Mouse (Mus musculus): Measurements from ENCODE around the gene Spata48. TPM values are rescaled to one million over a fixed set of nuclear protein-coding genes. Genes with fewer than 3 reads are reported as not detected.

Gene Spata48
- polyA plus RNA-seq, 1 experiment = not detected

DNA sequence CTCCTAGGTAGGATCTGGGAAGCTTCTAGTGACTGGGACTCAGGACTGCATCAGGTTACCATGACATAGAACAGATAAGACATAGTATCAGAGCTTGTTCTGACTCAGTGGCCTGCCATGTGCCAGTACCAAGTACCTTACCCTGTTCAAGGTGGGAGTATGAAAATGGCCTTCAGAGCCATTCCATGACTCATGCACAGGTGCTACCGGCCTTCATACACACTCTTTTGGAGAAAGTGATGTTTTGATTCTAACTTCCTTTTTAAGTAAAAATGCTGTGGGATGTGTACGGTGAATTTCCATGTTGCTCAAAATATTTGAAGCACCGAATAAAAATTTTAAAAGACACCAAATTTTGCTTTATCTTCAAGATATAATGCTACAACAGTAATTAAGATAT, 84.1 kb downstream of the Spata48 start:
- Histone ChIP-seq H3K36me3 (ENCODE audit: control insufficient read depth, insufficient read depth) (no peaks in the 10 kb centered on the region), H3ac (ENCODE audit: control insufficient read depth, insufficient read length, low read depth) (no peak overlapping the region), H3K27me3 (ENCODE audit: control insufficient read depth, insufficient read depth, insufficient read length) (no peaks in the 10 kb centered on the region), H3K4me3 (ENCODE audit: insufficient read depth, poor library complexity, severe bottlenecking) (no peak overlapping the region), H3K79me3 (ENCODE audit: low read depth) (no peaks in the 10 kb centered on the region), H3K79me2 (ENCODE audit: control insufficient read depth, insufficient read depth) (no peaks in the 10 kb centered on the region)
- no peak for TF ChIP-seq USF1 (IDR thresholded peaks at IDR 0.05; ENCODE audit: low read depth)
- TF ChIP-seq FOSL1 (IDR thresholded peaks at IDR 0.05; ENCODE audit: insufficient read depth, low read length, poor library complexity, severe bottlenecking) = no peak
- TF ChIP-seq MYOD1 (IDR thresholded peaks at IDR 0.05; ENCODE audit: control insufficient read depth, insufficient read length, low read depth) = no peak
- TF ChIP-seq MAX (IDR thresholded peaks at IDR 0.05) = no peak
- TF ChIP-seq CTCF (IDR thresholded peaks at IDR 0.05; ENCODE audit: control insufficient read depth, insufficient read depth, insufficient read length) = no peak
- TF ChIP-seq MYOG (IDR thresholded peaks at IDR 0.05; ENCODE audit: control insufficient read depth, extremely low read depth, insufficient read length) = no peak

DNA sequence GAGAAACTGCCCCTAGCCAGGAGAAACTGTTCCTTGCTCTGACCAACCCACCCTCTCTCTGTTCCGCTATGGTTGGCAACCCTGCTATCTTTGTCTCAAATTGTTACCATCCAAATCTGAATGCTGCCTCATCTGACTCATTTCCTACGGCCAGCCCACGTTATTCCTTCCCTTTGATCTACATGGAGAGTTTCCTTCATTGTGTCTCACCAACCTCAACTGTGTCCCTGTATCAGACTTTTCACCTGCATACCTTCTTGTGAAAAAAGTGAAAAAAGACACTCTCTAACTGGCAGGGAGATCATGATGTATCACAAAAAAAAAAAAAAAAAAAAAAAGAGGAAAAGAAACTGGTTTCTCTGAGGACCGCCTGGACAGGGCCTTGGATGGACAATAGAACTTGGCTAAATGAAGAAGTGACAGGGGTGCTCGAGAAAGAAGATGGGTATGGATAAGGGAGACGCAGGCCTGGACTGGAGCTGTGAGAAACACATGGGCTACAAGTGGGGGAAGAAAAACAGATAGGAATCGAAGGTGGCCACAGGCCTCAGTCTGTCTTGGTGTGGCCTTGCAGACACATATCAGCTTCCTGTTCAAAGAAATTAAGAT, 85.1 kb downstream of the Spata48 start:
- no peaks in the 10 kb centered on the region for H3K27me3 ChIP-seq (ENCODE audit: control insufficient read depth, insufficient read depth, insufficient read length)
- H3K79me3 ChIP-seq (ENCODE audit: low read depth) = no peaks in the 10 kb centered on the region
- H3K36me3 ChIP-seq (ENCODE audit: control insufficient read depth, insufficient read depth) = no peaks in the 10 kb centered on the region
- no peaks in the 10 kb centered on the region for H3K79me2 ChIP-seq (ENCODE audit: control insufficient read depth, insufficient read depth)
- no peak for TF ChIP-seq USF1 (IDR thresholded peaks at IDR 0.05; ENCODE audit: low read depth)
- TF ChIP-seq MYOG (IDR thresholded peaks at IDR 0.05; ENCODE audit: control insufficient read depth, extremely low read depth, insufficient read length) = no peak
- no peak for TF ChIP-seq MYOD1 (IDR thresholded peaks at IDR 0.05; ENCODE audit: control insufficient read depth, insufficient read length, low read depth)
- no peak for TF ChIP-seq FOSL1 (IDR thresholded peaks at IDR 0.05; ENCODE audit: insufficient read depth, low read length, poor library complexity, severe bottlenecking)
- no peak for TF ChIP-seq MAX (IDR thresholded peaks at IDR 0.05)
- no peak for TF ChIP-seq CEBPB (IDR thresholded peaks at IDR 0.05; ENCODE audit: low read depth)
- no peak for TF ChIP-seq CTCF (IDR thresholded peaks at IDR 0.05; ENCODE audit: control insufficient read depth, insufficient read depth, insufficient read length)
- no peak overlapping the region for H3ac ChIP-seq (ENCODE audit: control insufficient read depth, insufficient read length, low read depth)
- no peak overlapping the region for H3K4me3 ChIP-seq (ENCODE audit: insufficient read depth, poor library complexity, severe bottlenecking)

DNA sequence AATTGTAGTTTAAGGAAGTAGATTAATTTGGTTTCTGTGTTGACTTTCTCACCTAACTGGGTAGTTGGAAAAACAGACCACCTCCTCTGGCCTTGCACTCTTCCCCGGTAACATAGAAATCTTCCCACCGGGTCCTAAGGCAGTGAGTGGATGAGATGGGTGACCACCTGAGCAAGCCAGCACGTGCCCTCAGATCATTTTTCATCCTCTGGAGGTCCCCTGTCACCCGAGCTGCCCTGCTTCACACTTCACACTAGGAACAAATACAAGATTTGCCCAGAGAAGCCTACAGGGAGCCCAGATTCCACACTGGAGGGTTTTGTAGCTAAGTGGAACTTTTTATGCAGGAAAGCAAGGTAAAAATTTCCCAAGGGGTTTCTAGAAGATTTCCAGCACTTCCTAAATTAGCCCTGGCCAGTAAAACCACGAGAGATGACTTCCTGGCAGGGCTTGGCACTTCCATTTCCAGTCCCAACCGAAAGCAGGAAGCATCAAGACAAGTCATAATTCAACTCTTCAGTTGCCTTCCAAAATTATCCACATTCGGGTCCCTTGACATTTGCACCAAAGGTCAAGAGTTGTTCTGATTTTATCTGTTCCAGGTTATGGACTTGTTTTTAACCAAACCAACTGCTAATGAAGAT, 85.8 kb downstream of the Spata48 start:
- TF ChIP-seq CTCF (IDR thresholded peaks at IDR 0.05; ENCODE audit: control insufficient read depth, insufficient read depth, insufficient read length) = no peak
- no peak for TF ChIP-seq FOSL1 (IDR thresholded peaks at IDR 0.05; ENCODE audit: insufficient read depth, low read length, poor library complexity, severe bottlenecking)
- TF ChIP-seq MAX (IDR thresholded peaks at IDR 0.05) = no peak
- no peak for TF ChIP-seq CEBPB (IDR thresholded peaks at IDR 0.05; ENCODE audit: low read depth)
- TF ChIP-seq MYOG (IDR thresholded peaks at IDR 0.05; ENCODE audit: control insufficient read depth, extremely low read depth, insufficient read length) = no peak
- TF ChIP-seq MYOD1 (IDR thresholded peaks at IDR 0.05; ENCODE audit: control insufficient read depth, insufficient read length, low read depth) = no peak
- no peak for TF ChIP-seq USF1 (IDR thresholded peaks at IDR 0.05; ENCODE audit: low read depth)
- Histone ChIP-seq H3K36me3 (ENCODE audit: control insufficient read depth, insufficient read depth) (no peaks in the 10 kb centered on the region), H3K4me3 (ENCODE audit: insufficient read depth, poor library complexity, severe bottlenecking) (no peak overlapping the region), H3ac (ENCODE audit: control insufficient read depth, insufficient read length, low read depth) (no peak overlapping the region), H3K79me3 (ENCODE audit: low read depth) (no peaks in the 10 kb centered on the region), H3K79me2 (ENCODE audit: control insufficient read depth, insufficient read depth) (no peaks in the 10 kb centered on the region), H3K27me3 (ENCODE audit: control insufficient read depth, insufficient read depth, insufficient read length) (no peaks in the 10 kb centered on the region)

DNA sequence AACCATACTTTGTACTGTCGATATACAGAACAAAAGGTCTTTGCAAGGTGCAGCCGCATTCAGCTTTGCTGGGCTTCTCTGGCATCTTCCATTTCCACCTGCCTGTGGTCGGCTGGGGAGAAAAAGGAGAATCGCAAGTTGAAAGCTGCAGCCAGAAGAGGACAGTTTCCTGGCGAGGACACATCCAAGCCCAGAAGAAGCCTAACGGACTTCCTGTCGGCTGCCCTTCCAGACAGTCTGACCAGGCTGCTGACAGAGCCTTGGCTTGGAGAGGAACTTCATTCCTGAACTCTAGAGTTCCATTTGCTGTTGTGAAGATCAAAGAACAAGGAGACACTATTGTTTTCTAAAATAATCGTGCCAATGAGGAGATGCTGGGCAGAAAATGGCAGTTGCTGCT, 93.7 kb downstream of the Spata48 start:
- Histone ChIP-seq H3K79me2 (ENCODE audit: control insufficient read depth, insufficient read depth) (no peaks in the 10 kb centered on the region), H3K4me3 (ENCODE audit: insufficient read depth, poor library complexity, severe bottlenecking) (no peak overlapping the region), H3K27me3 (ENCODE audit: control insufficient read depth, insufficient read depth, insufficient read length) (no peaks in the 10 kb centered on the region), H3ac (ENCODE audit: control insufficient read depth, insufficient read length, low read depth) (no peak overlapping the region), H3K79me3 (ENCODE audit: low read depth) (no peaks in the 10 kb centered on the region), H3K36me3 (ENCODE audit: control insufficient read depth, insufficient read depth) (no peaks in the 10 kb centered on the region)
- TF ChIP-seq MAX (IDR thresholded peaks at IDR 0.05) = no peak
- TF ChIP-seq CEBPB (IDR thresholded peaks at IDR 0.05; ENCODE audit: low read depth) = no peak
- no peak for TF ChIP-seq CTCF (IDR thresholded peaks at IDR 0.05; ENCODE audit: control insufficient read depth, insufficient read depth, insufficient read length)
- TF ChIP-seq USF1 (IDR thresholded peaks at IDR 0.05; ENCODE audit: low read depth) = no peak
- TF ChIP-seq MYOG (IDR thresholded peaks at IDR 0.05; ENCODE audit: control insufficient read depth, extremely low read depth, insufficient read length) = no peak
- no peak for TF ChIP-seq MYOD1 (IDR thresholded peaks at IDR 0.05; ENCODE audit: control insufficient read depth, insufficient read length, low read depth)
- no peak for TF ChIP-seq FOSL1 (IDR thresholded peaks at IDR 0.05; ENCODE audit: insufficient read depth, low read length, poor library complexity, severe bottlenecking)

- Histone ChIP-seq H3K36me3 (ENCODE audit: control insufficient read depth, insufficient read depth) (no peaks in the 10 kb centered on the region), H3K79me2 (ENCODE audit: control insufficient read depth, insufficient read depth) (no peaks in the 10 kb centered on the region), H3ac (ENCODE audit: control insufficient read depth, insufficient read length, low read depth) (no peak overlapping the region), H3K79me3 (ENCODE audit: low read depth) (no peaks in the 10 kb centered on the region), H3K27me3 (ENCODE audit: control insufficient read depth, insufficient read depth, insufficient read length) (no peaks in the 10 kb centered on the region), H3K4me3 (ENCODE audit: insufficient read depth, poor library complexity, severe bottlenecking) (no peak overlapping the region)
- TF ChIP-seq CTCF (IDR thresholded peaks at IDR 0.05; ENCODE audit: control insufficient read depth, insufficient read depth, insufficient read length) (no peak), MYOD1 (IDR thresholded peaks at IDR 0.05; ENCODE audit: control insufficient read depth, insufficient read length, low read depth) (no peak), MAX (IDR thresholded peaks at IDR 0.05) (no peak), CEBPB (IDR thresholded peaks at IDR 0.05; ENCODE audit: low read depth) (no peak), MYOG (IDR thresholded peaks at IDR 0.05; ENCODE audit: control insufficient read depth, extremely low read depth, insufficient read length) (no peak), FOSL1 (IDR thresholded peaks at IDR 0.05; ENCODE audit: insufficient read depth, low read length, poor library complexity, severe bottlenecking) (no peak), USF1 (IDR thresholded peaks at IDR 0.05; ENCODE audit: low read depth) (no peak)
Observed at GRCm38 (mm10) chr11:11556186-11556585, 94.3 kb downstream of the Spata48 start.

All from C2C12 (cell line).